Mouse (Mus musculus): ENCODE results near the gene Ptbp1.

Ptbp1 gene

DNA sequence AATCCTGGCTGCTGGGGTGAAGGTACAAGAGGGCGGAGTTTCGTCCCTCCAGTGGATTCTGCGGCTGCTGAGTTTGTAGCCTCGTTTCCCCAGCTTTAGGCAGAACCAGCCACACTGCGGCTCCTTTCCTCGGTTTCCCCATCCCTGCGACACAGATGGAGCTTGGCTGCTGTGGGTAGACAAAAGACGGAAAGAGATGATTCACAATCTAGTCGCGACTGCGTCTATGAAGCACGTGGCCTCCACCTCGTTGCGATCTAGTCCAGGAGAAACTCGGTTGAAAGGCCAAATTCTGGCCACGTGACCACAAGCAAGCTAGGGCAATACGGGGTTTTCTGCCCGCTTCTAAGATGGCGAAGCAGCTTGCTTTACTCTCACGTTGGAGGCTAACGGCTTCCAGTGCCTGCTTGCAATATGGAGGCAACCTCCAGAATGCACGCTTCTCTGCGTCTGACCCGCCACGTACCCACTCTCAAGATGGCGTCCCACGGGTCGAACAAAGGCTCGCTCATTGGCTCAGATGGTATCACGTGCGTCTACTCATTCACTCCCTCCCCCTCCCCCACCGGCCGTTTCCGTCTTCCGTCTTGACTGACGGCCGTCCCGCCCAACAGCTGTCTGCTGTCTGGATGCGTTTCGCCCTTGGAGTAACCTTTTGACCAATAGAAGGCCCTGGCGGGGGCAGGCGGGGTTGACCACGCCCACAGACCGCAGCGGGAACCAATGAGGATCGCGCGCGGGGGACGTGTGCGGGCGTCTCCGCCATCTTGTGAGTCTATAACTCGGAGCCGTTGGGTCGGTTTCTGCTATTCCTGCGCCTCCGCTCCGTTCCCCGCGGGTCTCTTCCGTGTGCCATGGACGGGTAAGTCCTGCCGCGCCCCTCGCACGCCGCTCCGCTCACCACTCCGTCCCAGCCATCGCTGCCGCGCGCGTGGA is at the start of gene Ptbp1:
Gene Ptbp1 (plus strand): TSS at position 568 of the 936 bp plus-strand sequence.
- DNase-seq: peak; percentile 100

DNA sequence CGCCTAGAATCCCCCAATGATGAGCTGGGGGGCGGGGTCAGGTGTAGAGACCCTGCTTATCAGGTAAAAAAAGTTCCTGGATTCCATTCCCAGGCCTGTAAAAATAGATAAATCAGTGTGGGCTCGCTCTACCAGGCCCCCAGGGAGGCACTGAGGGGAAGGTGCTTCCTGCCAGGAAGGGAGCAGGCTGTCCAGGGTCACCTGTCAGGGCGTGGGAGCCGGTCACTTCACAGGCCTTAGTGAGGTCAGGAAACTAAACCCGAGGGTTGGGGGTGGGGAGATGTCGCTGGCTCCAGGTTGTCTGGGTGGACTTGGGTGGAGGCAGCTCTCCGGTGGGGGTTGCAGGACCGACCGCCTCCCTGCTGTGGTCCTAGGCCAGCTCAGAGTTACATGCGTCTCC is 48.6 kb upstream of the Ptbp1 start:
- no peak for DNase-seq

DNA sequence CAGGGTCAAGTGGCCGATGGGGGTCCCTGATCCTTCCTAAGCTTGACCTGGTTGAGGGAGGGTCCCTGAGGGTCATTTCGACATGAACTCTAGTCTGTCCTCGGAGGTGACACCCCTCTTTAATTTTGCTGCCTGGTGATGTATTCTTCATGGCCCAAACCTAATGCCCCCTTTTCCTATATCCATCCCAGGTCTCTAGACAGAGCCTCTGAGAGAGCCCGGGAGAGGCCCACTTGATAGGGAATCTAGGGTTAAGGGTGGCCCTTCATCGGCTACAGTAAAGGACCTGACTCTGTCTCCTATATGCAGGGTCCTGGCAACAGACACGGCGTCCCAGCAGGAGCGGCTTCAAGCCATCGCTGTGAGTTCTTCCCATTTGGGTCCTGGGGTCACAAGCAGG is 47.9 kb upstream of the Ptbp1 start:
- no peak for DNase-seq

DNA sequence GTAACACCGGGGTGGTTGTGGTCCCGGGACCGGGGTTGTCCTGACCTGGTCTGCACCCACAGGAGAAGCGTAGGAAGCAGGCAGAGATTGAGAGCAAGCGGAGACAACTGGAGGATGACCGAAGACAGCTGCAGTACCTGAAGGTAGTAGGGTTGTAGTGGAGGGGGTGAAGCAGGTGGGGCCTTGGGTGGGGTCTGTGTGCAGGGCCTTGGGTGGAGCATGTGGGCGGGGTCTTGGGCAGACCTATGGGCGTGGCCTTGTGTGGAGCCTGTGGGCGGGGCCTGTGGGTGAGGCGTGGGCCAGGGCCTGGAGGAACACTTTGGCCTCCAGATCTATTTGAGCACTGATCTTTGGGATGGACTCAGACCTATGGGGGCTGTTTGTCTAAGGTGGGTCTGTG is 47.3 kb upstream of the Ptbp1 start:
- DNase-seq: no peak

DNA sequence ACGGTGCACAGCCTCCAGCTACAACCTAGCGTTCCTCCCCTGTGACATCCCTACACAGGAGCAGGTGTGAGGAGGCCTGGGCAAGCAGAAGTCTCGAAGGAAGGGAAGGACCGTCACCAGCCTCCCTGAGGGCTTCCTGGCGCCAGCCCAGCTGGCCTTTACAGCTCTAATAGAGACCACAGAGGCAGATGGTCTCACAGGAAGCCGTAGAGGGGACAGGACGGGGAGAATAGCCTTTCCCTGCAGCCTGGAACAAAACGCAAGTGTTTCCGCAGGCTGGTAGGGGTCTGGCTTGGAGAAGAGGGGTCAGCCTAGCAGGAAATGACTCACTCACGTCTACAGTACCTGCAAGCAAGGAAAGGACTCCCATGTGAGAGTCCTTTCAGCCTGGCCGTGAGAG is 46.4 kb upstream of the Ptbp1 start:
- DNase-seq: no peak

DNA sequence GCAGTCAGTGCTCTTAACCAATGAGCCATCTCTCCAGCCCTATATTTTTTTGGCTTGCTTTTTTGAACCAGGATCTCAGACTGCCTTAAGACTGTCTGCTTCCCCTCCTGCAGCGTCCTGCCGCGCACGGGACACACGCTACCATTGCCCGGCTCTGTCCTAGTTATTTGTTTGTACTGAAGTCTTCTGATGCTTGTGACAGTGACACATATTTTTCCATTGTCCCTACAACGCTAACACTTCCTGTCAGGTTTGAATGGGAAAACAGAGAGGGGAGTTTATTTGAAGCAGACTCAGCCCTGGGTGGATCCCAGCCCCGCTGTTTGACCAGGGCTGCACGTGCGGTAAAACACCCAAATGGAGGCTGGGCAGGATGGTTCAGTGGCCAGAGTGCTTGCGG is 45.5 kb upstream of the Ptbp1 start:
- no peak for DNase-seq

DNA sequence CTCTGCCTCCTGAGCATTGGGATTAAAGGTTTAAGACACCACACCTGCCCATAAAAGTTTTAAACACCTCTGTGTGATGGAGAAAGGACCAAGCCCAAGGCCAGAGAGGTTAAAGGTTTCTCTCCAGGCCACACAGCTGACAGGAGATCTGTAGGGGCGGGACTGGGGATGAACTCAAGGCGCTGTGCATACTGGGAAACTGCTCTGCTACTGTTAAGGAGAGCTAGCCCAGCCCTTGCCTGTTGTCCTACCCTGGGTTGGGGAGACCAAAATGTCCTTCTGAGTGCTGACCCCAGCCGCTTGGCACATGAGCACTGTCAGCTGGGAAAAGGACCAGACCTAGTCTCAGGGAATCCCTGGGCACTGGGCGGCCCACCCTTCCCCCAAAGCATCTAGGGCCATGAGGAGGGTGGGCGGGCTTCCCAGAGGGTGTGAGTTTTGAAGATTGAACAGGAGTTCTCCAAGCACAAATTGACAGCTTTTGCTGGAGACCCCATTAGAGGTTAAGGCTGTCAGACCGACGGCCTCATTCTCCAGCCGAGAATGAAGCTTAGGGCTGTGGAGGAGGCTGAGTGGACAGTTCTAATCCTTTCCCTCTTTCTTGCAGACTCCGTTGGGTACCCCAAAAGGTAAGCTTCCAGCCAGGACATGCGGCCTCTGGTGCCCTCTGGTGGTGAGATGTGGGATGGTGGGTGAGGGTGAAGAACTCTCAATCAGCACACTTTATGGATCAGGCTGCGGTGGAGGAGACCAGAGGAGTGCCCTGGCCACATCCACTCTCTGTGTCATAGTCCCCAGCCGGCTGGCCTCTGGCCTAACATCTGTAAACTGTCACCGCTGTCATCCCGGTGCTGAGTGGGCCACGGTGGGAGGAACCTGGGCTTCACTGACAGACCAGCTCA is 42.2 kb upstream of the Ptbp1 start:
- DNase-seq: peak; percentile 83

DNA sequence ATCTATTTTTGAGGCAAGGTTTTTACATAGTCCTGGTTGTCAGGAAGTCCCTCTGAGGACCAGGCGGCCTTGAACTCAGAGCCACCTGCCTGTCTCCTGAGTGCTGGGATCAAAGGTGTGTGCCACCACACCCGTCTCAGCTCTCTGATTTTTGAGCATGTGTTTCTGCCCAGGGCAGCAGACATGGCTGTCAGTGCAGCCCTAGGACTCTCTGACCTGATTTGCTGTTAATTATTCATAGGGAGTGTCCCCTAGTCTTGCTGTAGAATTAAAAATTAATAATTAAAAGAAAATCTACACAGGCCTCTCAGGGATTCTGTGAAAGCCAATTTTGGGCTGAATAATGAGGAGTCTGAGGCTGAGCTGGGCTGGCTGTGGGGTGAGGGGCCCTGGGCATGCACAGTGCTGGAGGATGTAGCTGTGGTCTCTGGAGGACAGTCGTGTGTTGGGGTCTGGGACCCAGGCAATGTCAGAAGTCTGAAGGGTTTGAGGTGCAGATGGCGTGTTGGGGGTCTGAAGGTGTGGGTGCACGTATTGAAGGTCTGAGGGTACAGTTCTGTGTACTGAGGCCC is 39.9 kb upstream of the Ptbp1 start:
- no peak for DNase-seq

DNA sequence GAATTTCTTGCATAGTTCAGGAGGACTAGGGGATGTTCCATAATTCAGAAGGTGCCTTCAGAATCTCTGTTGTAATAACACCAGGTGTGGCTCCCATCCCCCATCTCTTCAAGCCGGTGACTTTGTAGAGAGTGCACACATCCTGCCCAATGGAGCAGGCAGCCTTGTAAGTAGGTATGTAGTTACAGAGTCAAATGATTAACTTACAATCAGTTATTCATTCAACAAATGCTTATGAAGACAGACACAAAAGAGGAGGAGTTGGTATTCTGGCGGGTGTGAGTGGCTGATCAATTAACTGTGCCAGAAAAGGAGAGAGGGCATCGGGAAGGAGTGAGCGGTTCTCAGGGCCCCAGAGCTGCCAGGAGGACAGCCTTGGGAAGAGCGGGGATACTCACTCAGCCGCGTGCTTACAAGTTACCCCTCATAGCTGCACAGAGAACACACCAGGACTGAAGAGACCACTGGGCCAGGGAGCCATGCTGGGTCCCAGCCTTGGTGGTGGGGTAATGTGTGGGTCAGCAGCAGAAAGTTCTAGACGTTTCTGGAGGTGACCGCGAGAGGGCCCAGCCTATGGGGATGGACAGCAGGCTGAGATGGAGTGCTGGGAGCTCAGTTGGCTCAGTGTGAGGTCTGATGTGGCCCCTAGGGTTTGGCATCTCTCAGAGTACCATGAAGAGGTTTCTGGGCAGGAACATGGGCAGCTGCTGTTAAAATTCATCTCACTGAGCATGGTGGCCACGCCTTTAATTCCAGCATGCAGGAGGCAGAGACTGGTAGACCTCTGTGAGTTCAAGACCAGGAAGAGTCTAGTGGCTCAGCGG is 38.3 kb upstream of the Ptbp1 start:
- no peak for DNase-seq

DNA sequence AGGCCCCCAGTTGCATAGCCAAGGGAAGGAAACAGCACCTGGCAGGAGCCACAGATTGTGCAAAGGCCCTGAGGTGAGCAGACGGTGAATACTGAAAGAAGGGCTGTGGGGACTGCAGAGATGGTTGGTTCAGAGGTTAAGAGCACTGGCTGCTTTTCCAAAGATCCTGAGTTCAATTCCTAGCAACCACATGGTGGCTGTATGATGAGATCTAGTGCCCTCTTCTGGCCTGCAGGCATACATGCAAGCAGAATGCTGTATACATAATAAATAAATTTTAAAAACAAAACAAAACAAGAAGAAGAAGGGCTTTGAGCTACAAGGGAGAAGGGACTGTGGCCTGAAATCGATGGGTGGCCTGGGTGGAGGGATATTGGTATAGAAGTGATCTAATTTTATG is 37.1 kb upstream of the Ptbp1 start:
- no peak for DNase-seq

DNA sequence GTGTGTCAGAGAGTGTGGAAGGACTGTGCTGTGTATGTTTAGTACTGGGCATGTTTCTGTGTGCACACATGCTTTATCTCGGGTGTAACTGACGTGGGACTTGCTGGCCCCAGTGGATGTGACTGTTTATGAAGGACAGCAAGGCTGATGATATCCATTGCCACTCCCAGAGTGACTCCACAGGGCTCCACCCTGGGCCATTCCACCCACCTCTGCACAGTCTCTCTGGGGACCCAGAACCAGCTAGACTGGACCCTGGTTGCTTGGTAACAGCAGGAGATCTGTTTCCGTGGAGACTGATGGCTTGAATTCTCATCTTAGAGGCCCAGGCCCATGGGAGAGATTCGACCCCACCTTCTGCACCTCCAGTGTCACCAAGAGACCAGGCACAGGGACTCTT is 36.0 kb upstream of the Ptbp1 start:
- no peak for DNase-seq

DNA sequence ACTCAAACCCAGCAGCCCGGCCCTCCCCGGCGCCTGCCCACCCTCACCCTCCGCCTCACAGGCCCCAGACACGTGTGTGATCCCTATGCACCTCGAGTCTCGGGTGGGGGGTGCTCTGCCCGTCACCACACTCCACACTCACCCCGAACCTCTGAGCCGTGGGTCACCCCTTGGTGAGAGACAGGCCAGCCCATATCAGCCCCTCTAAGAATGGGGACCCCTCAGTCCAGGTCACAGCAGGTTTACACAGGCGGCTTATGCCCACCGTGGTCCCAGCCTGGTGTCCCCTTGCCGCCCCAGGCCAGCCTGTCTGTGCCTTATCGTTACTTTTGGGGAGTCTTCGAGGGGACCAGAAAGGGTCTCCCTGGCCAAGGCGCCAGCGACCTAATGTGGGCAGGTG is 34.6 kb upstream of the Ptbp1 start:
- no peak for DNase-seq

DNA sequence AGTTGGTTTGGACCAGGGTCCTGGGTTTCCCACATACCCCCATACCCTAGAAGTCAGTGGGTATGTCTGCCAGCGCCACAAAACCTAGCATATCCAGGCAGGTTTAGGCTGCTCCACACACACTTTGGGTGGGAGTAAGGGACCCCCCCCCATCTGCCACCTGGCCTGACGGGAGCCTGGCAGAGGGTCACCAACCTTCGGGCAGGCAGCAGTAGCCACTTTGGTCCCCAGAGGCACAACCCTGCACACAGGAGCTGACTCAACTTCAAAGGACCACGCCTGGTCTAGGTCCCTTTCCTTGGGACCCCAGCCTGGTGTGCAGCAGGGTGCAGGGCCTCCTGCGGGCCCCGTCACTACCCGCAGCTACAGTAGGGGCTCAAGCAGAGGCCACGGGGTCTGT is 34.0 kb upstream of the Ptbp1 start:
- no peak for DNase-seq

DNA sequence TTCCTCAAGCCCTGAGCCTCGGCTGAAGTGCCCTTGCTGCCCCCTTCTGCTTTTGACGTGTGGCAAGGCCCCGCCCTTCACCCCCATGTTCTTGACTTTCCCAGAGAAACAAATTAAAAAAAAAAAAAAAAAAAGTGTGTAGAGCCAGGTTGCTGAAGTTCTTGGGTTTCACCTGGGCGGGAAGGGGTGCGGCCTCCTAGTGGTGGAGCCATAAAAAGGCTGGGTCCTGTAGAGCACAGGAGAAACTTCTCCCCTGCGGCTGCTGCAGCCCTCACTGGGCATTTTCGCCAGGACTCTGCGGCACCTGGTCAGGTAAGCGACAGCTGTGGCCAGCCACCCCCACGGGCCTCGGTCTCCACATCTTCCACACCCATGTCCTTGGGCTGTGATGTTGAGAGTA is 33.4 kb upstream of the Ptbp1 start, which contains the start of gene Misp:
Gene Misp (plus strand): TSS at position 208 of the 400 bp plus-strand sequence.
- no peak for DNase-seq

DNA sequence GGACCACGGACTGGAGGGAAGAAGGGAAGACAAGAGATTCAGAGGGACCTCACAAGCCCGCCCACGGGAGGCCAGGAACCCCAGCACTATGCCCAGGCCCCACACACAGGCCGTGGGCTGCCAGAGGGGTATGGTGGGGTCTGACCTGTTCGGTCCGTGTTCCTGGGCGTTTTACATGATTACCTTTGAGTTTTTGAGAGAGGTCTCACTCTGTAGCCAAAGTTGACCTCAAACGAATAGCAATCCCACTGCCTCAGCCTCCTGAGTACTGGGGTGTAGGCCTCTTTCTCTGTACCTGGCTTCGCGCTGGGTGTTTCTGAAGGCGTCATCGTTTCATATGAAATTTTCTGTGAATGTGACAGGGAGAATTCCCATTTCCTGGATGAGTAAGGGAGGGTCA is 32.5 kb upstream of the Ptbp1 start:
- DNase-seq: no peak

DNA sequence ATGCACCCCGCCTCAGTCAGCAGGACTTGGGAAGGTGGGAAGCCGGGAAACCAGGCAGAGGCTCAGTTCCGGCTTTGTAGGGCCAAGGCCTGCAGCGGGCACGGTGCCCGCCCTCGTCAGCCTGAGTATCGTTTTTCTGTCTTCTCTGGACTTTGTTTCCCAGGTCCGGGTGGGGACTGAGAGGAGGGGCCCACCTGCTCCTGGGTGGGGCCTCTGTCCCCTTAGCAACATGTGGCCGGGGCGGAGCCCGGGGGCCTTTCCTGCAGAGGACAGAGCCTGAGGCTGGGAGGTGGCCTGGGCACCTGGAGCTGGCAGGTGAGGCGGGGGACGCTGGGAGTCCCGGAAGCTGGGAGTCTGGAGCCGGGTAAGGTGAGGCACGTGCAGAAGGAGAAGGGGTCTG is 31.9 kb upstream of the Ptbp1 start:
- no peak for DNase-seq

DNA sequence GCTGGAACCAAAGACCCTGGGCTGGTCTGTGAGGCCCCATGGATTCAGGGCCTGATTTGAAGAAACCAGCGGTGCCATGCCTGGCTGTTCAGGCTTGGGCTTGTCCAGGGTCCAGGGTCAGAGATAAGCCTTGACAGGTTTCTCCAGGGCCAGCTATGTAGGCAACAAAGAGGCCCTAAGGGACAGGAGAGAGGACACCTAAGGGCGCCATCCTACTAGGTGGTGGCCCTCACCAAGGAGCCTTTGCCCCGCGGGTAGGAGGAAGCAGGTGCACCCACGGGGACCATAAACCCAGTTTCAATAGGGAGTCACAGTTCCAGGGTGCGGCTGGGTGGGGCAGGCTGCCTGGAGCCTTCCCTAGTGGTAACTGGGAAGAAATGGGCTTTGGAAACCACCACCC is 31.2 kb upstream of the Ptbp1 start:
- no peak for DNase-seq

DNA sequence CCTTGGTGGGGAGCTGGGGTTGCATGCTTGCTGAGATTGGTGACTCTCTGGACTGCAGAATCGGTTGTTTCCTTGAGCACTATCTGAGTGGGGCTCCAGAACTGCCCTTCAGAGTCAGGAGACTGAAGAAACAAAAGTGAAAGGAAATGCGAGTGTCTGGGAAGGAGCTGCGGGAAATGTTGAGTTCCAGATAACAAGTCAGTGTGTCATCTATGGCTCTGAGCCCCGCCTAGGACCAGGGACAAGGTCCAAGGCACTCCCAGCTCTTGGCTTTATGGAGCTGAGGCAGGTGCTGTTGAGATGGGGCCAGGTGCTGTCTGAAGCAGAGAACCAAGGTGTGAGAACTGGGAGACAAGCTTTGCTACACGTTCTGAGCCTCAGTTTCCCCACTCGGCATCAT is 29.8 kb upstream of the Ptbp1 start:
- DNase-seq: no peak

DNA sequence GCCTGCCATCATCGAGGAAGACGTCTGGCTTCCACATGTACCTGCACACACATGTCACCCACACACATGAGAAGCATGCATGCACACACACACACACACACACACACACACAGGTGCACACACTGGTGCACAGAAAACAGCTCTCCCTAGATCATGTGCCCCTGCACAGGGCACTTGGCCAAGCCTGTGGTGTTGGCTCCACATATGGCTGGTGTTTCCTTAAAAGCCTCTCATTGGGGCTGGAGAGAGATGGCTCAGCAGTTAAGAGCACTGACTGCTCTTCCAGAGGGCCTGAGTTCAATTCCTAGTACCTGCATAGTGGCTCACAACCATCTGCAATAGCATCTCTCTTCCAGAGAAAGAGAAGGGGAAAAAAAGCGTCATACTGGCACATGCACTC is 22.6 kb upstream of the Ptbp1 start:
- no peak for DNase-seq

DNA sequence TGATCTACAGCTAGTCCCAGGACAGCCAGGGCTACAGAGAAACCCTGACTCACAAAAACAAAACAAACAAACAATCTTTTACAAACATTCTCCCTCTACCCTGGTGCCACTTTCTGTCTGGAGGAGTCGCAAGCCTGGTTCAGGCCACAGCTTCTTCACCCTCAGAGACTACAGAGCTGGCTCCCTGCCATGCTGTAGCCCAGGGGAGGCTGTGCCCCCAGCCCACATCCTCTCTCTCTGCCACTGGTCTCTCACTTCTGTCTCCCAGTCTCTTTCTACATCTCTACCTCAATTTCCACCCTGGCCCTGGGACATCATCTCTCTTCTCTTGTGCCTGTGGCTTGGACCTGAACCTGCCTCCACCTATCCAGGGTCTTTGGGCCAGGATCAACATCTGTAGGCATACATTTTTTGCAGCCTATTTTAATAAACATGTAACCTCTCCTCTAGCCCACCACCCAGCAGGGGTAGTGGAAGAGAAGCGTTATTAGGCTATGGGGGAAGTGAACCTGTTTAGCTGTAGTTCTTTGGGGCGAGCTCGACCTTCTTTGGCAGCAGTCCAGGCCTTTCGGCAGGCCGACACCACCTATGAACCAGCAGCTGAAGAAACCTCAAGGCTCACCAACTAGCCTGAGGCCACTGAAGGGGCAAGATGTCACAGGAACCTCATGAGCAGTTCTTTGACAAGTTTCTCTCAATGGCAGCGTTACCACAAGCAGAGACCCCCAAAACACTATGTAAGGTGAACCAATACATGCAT is 22.0 kb upstream of the Ptbp1 start:
- no peak for DNase-seq

DNA sequence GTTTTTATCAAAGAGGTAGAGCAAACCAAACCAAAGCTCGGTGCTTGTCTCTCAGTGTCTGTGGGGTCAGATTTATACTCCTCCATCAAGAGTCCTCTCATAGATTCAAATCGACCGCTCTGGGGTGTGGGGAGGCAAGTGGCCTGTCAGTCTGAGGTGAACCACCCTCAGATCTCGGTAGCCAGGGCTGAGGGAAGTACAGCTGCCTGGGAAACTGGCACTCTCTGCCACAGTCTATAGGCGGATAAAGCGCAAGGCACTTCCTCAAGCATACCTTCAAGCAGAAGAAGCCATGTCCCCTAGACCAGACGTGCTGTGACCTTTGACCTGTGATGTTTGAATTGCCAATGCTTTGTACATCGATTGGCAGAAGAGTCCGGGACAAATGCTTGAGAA is 21.4 kb upstream of the Ptbp1 start:
- DNase-seq: no peak
